Mouse (Mus musculus) right cerebral cortex, postnatal 14 days (tissue): ENCODE results near the gene Slc6a15.

ENCODE experiments used
- DNase-seq: peaks from one replicate; pipeline ENCODE4 v3.0.0; 2022

The Slc6a15 gene

DNA sequence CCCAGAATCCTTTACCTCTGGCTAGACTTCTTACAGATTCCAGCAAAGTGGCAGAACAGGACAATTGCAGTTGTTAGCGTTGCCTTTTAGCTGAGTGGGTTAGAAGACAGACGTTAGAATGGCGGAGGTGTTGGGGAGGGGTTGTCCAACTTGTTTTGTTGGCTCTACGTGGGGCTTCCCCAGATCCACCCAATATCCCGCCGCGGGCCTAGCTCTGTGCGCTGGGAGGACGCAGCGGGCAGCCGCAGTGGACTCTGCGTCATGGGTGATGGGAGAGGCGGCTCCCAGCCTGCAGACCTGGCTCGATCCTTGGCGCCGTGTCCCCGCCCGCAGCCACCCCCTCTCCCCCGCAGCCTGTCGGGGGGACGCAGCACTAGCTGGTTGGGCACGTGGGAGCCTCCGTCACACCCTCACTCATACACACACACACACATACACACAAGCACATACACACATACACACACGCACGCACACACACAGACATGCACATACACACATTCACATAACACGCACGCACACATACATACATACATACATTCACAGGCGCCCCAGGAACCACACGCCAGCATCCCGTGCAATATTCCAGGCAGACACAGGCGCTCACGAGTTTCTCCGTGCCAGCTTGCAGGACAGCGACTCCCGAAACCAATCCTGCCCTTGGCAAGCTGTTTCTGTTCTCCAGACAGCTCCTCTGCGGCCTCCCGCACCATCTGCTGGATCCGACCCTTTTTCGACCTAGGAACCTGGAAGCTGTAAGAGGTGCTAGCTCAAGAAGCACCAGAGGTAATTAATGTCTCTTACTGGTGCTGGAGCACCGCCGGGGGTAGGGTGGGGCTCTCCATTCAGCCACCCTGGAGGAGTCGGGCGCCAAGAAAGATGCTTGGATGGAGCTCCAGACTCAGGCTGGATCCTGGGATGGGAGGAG is at the start of gene Slc6a15:
TSS of gene Slc6a15 (plus strand) at position 413 of the 925 bp plus-strand sequence.
- DNase-seq, result peak; percentile 57

DNA sequence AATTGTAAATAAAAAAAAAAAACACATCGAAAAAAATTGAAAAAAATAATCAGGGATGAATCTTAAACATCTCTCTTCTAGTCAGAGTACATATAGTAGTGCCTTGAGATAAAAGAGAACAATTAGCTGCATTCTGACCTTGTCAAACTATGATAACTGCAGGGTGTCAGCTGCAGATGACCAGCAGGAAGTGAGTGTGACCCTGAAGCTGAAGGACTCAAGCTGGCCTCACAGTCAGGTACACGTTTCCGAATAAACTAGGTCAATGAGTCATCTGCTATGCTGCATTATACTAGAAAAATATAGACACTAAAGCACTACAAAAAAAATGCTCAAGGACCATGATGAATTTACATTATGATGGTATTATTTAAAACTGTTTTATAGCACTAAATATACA is 45.6 kb upstream of the Slc6a15 start:
- no peak for DNase-seq

DNA sequence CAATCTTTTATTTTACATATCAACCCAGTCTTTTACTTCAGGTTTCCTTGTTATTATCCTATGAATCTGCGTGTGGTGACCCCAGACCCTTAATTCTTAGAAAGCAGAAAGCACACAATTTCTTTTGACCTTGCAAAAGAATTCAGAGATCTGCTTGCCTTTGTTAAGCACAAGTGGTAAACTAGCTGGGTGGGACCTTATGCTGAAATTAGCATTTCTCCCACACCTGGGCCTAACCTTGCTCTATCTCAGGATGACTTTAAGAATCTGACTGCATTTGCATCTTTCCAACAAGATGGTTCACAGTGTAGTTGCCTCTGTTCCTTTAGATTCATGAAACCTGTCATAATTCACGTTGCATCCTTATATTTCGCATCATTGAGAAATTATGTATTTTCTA is 44.2 kb upstream of the Slc6a15 start:
- no peak for DNase-seq

DNA sequence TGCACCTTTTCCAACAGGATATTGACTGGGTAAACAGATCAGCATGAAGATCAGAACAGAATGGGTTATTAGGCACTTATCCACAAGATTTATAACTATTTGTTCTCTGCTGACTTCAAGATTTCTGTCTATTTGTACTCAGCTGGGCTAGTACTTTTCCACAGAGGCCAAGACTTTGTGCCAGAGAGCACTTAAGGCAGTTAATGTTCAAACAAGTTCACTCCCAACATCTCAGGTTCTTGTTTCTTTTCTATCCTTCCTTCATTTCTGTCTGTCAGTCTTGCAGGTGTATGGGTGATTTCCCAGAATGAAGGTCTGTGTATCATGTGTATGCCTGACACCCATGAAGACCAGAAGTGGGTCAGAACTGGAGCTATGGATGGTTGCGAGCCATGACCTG is 33.3 kb upstream of the Slc6a15 start:
- DNase-seq, result no peak

DNA sequence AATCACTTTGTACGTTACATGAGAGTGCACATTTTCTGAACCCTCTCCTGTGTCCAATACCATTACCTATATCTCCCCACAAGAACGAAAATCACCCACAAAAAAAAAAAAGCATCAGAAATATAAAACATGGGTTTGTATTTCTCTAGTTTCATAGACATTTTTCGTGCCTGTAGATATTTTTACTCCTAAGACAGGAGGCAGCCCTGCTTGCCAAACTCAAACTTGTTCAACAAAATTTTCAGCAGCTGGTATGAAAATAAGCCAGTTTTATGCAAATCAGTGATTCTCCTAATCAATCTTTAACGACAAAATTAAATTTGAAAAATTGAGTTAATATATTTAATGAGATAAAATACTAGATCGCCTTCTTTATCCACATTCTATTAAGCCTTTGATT is 27.7 kb upstream of the Slc6a15 start:
- no peak for DNase-seq

DNA sequence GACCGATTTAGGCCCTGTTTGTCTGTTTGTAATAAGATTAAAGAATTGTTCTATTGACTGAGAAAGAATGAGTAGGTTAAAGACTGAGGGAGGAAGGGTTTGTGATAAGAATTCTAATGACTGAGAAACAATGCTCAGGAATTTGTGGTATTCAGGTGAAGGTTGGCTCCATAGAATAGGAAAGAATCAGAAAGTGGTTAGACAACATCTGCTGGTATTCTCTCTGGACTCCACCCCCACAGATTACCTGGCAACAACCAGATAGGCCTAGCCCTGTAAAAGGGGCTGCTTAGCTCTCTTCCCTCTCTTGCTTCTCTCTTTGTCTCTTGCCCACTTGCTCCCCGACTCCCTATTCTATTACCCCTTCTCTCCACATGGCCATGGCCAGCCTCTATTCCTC is 20.8 kb upstream of the Slc6a15 start:
- DNase-seq, result no peak

DNA sequence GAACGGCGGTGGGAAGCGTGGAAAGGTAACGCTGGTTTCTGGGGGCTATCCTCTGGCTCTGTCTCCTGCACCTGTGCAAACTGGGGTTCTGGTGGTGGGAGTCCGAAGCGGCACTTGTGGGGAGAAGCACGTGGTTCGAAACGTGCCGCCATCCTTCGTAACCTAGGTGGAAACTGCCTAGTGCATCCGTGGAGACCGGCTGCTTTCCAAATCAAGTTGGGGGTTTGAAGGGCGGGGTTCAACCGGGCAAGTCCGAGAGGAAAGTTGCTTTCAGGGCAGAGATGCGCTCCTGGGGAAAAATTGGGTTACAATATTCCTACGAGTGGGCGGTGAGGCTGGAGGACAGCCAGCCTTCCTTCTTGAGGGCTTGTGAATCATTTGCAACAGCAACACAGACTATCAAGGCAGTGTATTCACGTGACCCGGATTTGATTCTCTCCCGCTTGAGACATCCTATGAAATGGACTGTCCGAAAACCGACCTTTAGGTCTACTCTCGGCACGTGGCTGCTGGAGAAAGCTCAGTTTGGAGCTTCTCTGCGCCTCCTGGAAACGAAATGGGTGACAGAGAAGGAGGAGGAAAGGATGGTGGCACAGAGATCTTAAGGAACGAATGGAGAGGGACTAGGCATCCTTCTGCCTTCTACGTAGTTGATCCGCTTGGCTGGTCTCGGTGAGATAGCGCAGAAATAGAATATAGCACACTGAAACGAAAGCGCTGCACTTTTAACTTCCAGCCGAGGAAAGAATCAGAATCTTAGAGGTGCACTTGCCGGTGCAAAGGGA is 905 bp downstream of the Slc6a15 start:
- peak; percentile 54 for DNase-seq

DNA sequence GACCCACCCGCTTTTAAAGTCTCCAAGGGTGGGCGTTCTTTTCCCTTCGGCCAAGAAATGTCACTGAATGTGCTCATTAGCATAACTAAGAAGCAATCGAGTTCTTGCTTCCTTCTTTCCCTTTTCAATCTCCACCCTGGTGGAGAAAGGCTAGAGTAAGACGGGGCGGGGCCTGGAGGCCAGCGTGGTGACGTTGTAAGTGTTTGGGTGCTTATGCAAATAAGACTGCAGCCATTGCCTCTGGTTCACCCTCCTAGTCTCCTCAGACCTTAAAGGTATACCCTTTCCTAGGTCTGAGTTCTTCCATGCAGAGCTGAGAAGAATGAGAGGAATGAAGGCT is 1.5 kb downstream of the Slc6a15 start:
- DNase-seq, result peak; percentile 59

DNA sequence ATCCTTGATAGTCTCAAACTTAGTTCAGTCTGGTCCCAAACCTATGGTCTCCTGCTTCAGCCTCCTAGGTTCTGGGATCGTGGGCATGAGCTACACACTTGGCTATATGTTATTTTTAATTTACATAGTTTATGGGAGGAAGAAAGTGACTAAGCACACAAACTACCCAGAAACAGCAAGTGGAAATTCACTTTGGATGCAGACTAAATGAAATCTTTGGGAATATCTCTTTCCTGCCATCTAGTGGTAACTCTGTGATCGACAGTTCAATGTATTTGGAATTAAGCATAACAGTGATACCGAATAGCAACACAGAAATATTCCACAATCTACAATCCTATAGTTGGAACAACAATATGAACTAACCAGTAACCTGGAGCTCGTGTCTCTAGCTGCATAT is 34.6 kb downstream of the Slc6a15 start:
- no peak for DNase-seq

DNA sequence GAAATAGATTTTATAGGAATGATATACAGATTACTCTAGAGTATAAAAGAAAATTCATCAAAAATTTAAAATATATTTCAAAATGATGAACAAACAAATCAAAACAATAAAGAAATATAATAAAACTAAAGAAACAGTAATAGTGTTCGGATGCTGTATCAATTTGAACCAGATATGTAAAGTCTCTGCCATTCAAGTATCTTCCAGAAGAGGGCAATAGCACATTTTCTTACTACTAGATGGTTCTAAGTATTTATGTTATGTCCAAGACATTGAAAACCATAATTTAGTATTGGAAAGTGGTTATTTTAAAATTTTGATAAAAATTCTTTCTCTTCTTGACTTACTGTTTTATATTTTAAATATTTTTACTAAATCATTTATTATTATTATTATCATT is 60.1 kb downstream of the Slc6a15 start:
- no peak for DNase-seq

DNA sequence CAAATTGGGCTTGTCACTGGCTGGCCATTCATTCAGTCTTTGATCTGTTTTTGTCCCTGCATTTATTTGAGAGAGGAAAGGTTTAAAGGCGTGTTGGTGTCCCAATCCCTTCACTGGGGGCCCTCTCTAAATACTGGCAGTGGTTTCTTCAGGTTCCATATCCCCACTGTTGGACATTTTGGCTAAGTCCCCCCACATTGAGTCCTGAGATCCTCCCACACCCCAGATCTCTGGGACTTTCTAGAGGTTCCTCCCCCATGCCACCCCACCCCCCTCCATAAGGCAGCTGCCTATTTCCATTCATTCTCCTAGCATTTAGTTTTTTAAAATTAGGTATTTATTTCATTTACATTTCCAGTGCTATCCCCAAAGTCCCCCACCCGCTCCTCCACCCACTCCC is 75.0 kb downstream of the Slc6a15 start:
- DNase-seq, result no peak

DNA sequence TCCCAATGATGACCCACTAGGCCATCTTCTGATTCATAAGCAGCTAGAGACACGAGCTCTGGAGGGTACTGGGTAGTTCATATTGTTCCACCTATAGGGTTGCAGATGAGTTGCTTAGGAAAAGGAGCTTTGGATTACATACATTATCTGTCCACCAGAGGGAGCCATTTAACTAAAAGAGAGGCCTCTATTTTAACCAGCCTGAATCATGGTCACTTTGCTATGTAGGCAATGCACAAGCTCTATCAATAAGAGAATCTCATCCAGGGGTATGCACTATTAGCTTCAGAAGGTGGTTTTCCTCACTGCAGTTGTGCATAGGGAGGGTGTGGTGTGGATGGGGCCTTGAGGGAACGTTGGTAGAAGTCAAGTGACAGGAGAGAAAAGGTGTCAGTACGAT is 75.5 kb downstream of the Slc6a15 start:
- no peak for DNase-seq

DNA sequence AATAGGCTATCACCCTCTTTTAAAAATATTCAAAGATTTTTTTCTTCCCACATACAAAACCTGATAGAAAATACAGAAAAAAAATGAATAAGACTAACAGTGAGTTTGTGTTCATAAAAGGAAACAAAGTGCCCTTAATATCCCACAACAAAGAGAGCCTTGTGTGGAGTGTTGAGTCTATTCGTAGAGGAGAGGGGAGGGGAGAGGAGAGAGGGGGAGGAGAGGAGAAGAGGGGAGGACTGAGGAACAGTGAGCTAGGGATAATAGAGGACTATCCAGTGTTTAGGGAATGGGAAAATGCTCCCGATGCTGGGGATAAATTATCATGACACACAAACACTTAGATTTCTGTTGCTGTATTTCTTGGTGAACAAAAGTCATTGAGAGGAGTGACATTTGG is 80.8 kb downstream of the Slc6a15 start:
- no peak for DNase-seq

DNA sequence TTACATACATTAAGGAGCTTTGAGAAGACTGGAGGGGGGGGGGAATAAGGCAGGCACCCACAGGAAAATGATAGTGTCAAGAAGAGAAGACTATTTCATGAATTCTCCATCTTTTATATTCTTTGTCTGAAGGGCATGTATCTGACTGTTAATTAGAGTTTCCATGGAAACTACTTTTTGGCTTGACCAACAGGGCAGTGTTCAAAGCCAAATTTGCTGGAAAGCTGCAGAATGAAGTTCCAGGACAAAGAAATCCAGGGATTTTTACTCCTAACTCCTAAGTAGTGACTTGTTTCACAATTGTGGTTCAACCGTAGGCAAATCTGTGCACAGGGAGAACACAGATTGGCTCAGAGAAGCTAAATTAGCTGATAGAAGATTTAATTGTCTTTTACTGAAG is 90.3 kb downstream of the Slc6a15 start:
- DNase-seq, result no peak
